Mouse (Mus musculus) cerebellum, adult 11 months (tissue): Measurements from ENCODE around the gene Mrpl11.
"Not testable (repeated sequence)": the region's sequence is repeated elsewhere in the genome, so short reads cannot be mapped to it uniquely, and the experiment has no call there.

Experiments used
- DNase-seq: peaks from one replicate; pipeline ENCODE4 v3.0.0; 2022

Mrpl11 gene

DNA sequence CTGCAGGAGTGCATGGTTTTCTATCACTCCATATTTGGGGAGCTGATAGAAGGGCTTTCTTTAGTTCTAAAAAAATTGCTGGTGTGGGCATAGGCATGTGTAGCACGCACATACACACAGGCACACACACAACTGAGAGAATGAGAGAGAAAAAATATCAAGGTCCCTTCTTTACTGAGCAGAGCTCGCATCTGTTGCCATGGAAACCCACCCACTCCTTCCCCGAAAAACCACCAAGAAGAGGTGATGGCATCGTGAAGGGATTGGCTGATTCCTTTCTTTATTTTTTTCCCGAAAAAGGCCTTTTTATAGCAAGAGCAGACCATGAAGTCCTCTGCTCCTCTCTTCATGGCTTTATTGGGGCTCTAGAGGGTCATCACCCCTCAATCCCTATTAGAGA is 32.1 kb downstream of the Mrpl11 start:
- no peak for DNase-seq

GRCm38 (mm10) chr19:4999445-5000140 is 37.6 kb downstream of the Mrpl11 start:
- DNase-seq = no peak

DNA sequence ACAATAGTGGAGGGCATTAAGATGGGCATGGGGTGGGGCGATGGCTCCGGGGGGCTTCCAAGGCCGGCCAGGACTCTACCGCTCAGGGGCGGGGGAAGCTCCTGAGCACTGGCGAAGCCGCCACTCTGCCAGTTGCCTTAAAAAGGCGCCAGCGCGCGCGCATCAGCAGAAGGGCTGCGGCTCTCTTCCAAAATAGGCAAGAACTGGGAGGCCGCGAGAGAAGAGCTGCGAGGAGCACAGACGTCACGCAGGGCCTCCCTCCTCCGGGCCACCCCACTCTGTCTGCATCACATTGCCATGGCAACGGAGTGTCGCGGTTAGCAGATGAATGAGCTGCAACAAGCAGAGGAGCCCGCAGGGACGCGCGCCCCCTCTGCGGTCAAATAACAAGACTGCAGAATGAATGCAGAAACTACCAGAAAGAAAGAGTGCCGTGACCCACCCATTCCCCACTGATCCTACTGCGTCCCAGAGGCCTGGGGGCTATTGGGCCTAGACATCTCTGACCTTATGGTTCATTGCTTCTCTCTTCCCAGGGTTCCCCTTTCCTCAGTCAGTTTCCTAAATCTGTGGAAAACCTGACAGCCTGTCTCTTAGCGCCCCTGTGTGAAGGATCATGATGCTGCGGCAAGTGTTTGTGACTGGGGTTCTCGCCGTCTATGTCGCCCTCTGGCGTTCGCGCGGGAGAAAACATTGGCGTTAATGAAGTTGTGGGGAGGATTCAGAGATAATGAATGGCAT is 39.9 kb downstream of the Mrpl11 start:
- DNase-seq = peak; percentile 85

DNA sequence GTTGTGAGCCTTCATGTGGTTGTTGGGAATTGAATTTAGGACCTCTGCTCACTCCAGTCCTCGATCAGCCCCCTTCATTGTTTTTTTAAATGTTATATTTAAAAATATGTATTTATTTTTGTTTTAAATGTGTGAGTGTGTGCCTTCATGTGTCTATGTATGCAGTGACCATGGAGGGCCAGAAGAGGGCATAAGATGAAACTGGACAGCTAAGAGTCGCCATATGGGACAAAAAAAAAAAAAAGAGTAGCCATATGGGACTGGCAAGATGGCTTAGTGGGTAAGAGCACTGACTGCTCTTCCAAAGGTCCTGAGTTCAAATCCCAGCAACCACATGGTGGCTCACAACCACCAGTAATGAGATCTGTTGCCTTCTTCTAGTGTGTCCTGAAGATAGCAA is 41.7 kb downstream of the Mrpl11 start:
- not testable (repeated sequence) for DNase-seq

DNA sequence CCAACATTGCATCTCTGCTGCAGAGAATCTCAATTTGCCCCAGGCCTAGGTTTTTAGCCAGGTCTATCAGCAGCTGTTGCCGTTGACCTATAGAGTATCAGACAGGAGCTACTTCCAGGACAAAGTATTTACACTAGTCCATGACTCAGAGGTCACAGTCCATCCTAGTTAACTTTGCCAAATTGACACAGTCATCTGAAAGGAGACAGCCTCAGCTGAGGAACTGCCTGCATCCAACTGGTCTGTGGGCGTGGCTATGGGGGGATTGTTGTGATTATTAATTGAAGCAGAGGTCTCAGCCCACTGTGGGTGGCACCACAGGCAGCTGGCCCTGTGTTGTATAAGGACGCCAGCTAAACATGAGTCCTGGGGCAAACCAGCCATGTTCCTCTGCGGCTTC is 43.0 kb downstream of the Mrpl11 start:
- DNase-seq = no peak

DNA sequence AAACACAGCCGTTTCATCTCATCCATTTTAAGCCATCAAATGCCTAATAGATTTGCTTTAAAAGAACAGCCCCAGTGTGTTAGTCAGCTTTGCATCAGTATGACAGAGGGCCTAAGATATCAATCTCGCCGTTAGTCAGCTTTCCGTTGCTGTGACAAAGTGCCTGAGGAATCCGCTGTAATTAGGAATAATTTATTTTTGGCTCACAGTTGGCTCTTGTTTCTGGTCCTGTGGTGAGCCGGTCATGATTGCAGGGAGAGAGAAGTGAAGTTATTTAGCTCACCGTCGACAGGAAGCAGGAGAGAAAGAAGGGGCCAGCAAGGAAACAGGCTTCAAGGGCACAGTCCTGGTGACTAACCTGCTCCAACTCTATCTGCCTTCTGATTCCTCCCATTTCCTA is 51.2 kb downstream of the Mrpl11 start:
- no peak for DNase-seq

- DNase-seq = no peak
Measured at GRCm38 (mm10) chr19:5014961-5015398, 53.0 kb downstream of the Mrpl11 start.

DNA sequence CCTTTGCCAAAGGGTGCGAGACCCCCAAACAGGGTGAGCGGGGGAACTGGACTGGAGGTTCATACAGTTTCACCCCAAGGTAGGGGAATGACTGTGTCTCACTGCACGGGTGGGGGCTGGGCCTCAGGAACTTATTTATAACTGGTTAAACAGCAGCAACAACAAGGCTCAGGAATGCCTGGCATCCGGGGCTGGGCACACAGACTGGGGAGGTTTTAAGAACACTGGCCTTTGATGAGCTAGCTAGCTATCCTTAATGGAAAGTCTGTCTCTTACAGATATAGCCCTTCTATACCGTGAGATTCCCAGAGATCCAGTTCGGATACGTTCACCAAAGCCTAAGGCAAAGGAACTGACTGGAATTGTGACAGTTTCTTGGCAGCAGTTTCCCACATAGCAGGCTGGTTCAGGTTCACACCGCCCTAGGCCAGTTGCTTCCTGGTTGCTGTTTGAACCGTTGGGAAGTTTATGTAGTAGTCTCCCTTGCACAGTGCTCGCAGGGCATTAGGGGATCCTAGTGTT is 54.3 kb downstream of the Mrpl11 start:
- DNase-seq = no peak
